Mouse (Mus musculus): ENCODE measurements at regions not wholly inside any gene's neighbourhood (a gene's known extent, or its start where the extent isn't known, plus 50 kb on each side); places are given as distances from the start of the nearest gene placed in this dataset.

- no peak for TF ChIP-seq CTCF (IDR thresholded peaks at IDR 0.05; ENCODE audit: low read depth)
- TF ChIP-seq EP300 (IDR thresholded peaks at IDR 0.05; ENCODE audit: low read depth): no peak
Observed at GRCm38 (mm10) chr3:19424384-19424783, 204.1 kb downstream of the 1700064H15Rik start.
